Comparison of ENCODE assay signal across 25 mouse cellular contexts in the genomic region with DNA sequence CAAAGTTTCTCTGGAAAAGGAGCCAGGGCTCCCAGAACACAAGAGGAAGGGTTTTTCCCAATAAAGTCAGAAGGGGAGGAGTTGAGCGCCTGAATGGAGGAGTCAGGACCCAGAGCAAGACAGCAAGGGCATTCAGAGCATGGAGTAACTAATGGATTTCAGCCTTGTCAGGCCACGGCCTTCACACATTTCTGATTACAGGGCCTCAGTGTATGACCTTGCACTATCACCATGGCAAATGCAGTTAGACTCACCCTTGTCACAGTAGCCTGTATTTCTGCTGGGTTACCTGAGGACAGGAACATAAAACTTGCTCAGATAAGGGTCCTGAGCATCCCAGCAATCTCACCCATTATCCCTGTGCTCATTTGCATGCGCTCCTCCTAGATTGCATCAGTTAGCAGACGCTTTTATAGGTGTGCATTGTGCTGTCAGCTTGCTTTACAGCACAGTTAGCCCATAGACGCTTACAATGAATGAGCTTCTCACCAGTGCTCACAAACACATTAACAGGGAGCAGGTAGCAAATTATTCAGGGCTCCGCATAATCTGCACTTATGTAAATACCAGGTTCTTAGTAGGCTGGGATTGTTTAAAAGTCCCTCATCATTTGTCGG.
DNase-seq lines count a peak whose midpoint lies in the region; ATAC-seq lines count a peak whose summit lies in the region.
"Had no signal": no experiment of that assay in that cellular context is flagged by ENCODE, and none has a peak within 500 bp of the region (broad histone marks: within the 10 kb centered on the region; RNA-seq: fewer than 3 reads in every experiment).

No protein-coding gene starts in this region.

- no peaks in the 10 kb centered on the region for H3K27me3 ChIP-seq in limb, embryonic 10.5 days (ENCODE audit: low read depth, poor library complexity, severe bottlenecking)
- H3K27me3 ChIP-seq in neural tube, embryonic 14.5 days (ENCODE audit: control insufficient read depth, insufficient read depth, low read length): no peaks in the 10 kb centered on the region
- H3K27me3 ChIP-seq: limb, embryonic 15.5 days; lung, embryonic 15.5 days; midbrain, embryonic 15.5 days; Patski had no signal

- H3K4me1 ChIP-seq in limb, embryonic 10.5 days: peaks cover 17% of the 10 kb centered on the region; the same call in 1 of the 2 replicates
- H3K4me1 ChIP-seq in neural tube, embryonic 14.5 days (ENCODE audit: control insufficient read depth, insufficient read depth, low read length): 0 out of 2 replicates have a peak, but pooled peaks cover 3% of the 10 kb centered on the region
- H3K4me1 ChIP-seq: liver, embryonic 15.5 days had no signal

- no peak overlapping the region for H3K9ac ChIP-seq in neural tube, embryonic 14.5 days (replicated peaks; ENCODE audit: low read depth, low read length)
- H3K9ac ChIP-seq: limb, embryonic 15.5 days; liver, embryonic 15.5 days; lung, embryonic 15.5 days; midbrain, embryonic 15.5 days had no signal

- peak; percentile 70 for ATAC-seq in neural tube, embryonic 14.5 days (ENCODE audit: low read depth)
- ATAC-seq: inflammation-experienced regulatory T-cells, adult 6 months; midbrain, embryonic 15.5 days; Patski had no signal

- H3K4me2 ChIP-seq in neural tube, embryonic 14.5 days (ENCODE audit: low read depth, low read length): no peak overlapping the region
- H3K4me2 ChIP-seq: heart, embryonic 11.5 days; limb, embryonic 15.5 days; liver, embryonic 15.5 days; lung, embryonic 15.5 days; midbrain, embryonic 15.5 days had no signal

- 58% methylated on average over 7 of the region's 7 CpGs for WGBS in limb, embryonic 10.5 days
- 17% methylated on average over 7 of the region's 7 CpGs for WGBS in neural tube, embryonic 14.5 days

- H3K36me3 ChIP-seq in limb, embryonic 10.5 days: no peaks in the 10 kb centered on the region
- H3K36me3 ChIP-seq in neural tube, embryonic 14.5 days (ENCODE audit: control insufficient read depth, insufficient read depth, low read length): no peaks in the 10 kb centered on the region
- H3K36me3 ChIP-seq: forebrain, embryonic 10.5 days; G1E; hindbrain, embryonic 10.5 days; limb, embryonic 15.5 days; liver, embryonic 15.5 days; lung, embryonic 15.5 days; midbrain, embryonic 15.5 days had no signal

- H3K27ac ChIP-seq in limb, embryonic 10.5 days: peak overlapping the region; percentile 6; the same call in 1 of the 2 replicates
- H3K27ac ChIP-seq in neural tube, embryonic 14.5 days (ENCODE audit: low read depth, low read length): no peak overlapping the region
- H3K27ac ChIP-seq: forebrain, embryonic 10.5 days; hindbrain, embryonic 10.5 days; limb, embryonic 15.5 days; liver, embryonic 15.5 days; lung, embryonic 15.5 days; midbrain, embryonic 15.5 days had no signal

- H3K4me3 ChIP-seq in limb, embryonic 10.5 days: no peak overlapping the region
- no peak overlapping the region for H3K4me3 ChIP-seq in neural tube, embryonic 14.5 days (ENCODE audit: low read depth, low read length)
- H3K4me3 ChIP-seq: forebrain, embryonic 10.5 days; hindbrain, embryonic 10.5 days; limb, embryonic 15.5 days; liver, embryonic 15.5 days; lung, embryonic 15.5 days; midbrain, embryonic 15.5 days had no signal

- peak; percentile 64 for DNase-seq in heart, adult 11 months
- DNase-seq in heart, postnatal 4 days: no peak
- peak; percentile 63 for DNase-seq in adrenal gland, postnatal 14 days
- DNase-seq in limb, embryonic 10.5 days (ENCODE audit: low spot score): no peak
- no peak for DNase-seq in spleen, postnatal 14 days (ENCODE audit: low spot score in 2 of 2)
- no peak for DNase-seq in frontal cortex, postnatal 25 days (ENCODE audit: low spot score in 2 of 2)
- DNase-seq: B cell, adult 2 months; cerebellum, adult 8-10 months; cerebellum, postnatal 36 days; kidney, adult 18-20 months; layer of hippocampus, adult 9-11 months; lung, postnatal 4 days; right cerebral cortex, postnatal 25 days; thymus, postnatal 36 days had no signal

- no peaks in the 10 kb centered on the region for H3K9me3 ChIP-seq in limb, embryonic 10.5 days (replicated peaks)
- no peaks in the 10 kb centered on the region for H3K9me3 ChIP-seq in neural tube, embryonic 14.5 days (ENCODE audit: control insufficient read depth, low read length)
- H3K9me3 ChIP-seq: forebrain, embryonic 10.5 days; G1E; hindbrain, embryonic 10.5 days; limb, embryonic 15.5 days; liver, embryonic 15.5 days; lung, embryonic 15.5 days; midbrain, embryonic 15.5 days had no signal

Comparison
In these comparisons a context has a peak if more than half of its experiments do, and no peak if none do; other contexts are left out.
1. DNase-seq: peak in heart, adult 11 months (single experiment) and adrenal gland, postnatal 14 days (single experiment); none in heart, postnatal 4 days (single experiment), limb, embryonic 10.5 days (single experiment), spleen, postnatal 14 days (0 of 2) and frontal cortex, postnatal 25 days (0 of 2).